In genomic region chr17:28455098-28455497, GRCm38 (mm10) we compare ENCODE assay signal across 9 mouse cellular contexts.
A peak's percentile ranks its signal among the peaks of the same experiment; 100 is the strongest.
DNase-seq lines count a peak whose midpoint lies in the region; TF ChIP-seq lines count a peak whose summit lies in the region.
"Had no signal": no experiment of that assay in that cellular context is flagged by ENCODE, and none has a peak within 500 bp of the region (broad histone marks: within the 10 kb centered on the region; RNA-seq: fewer than 3 reads in every experiment).

No protein-coding gene starts in this region.

- H3K4me1 ChIP-seq in CH12.LX (ENCODE audit: control insufficient read depth in 1 of 2, insufficient read depth in 2 of 2) = no peaks in the 10 kb centered on the region

- dilution Hi-C loops in CH12.LX (cut with MboI; ENCODE audit: extremely low pct_ligation_motif_present, extremely low pct_unique_long_range_greater_than_20kb, low sequenced_read_pairs) = no loop called here

- H3K9me3 ChIP-seq in CH12.LX (replicated peaks; ENCODE audit: low read length) = no peaks in the 10 kb centered on the region
- H3K9me3 ChIP-seq: embryonic facial prominence, embryonic 15.5 days had no signal

- H3K36me3 ChIP-seq in CH12.LX (replicated peaks in 1 of 2; ENCODE audit: control insufficient read depth in 1 of 2, insufficient read depth in 1 of 2, low read length in 1 of 2) = peaks cover 0 to 6% of the 10 kb centered on the region in 2 experiments
- H3K36me3 ChIP-seq: embryonic facial prominence, embryonic 15.5 days had no signal

- H3K4me2 ChIP-seq in CH12.LX (ENCODE audit: insufficient read depth, low read depth, poor library complexity, severe bottlenecking) = no peak overlapping the region
- H3K4me2 ChIP-seq: embryonic facial prominence, embryonic 15.5 days had no signal

- no peak for TF ChIP-seq POLR2A in CH12.LX (IDR thresholded peaks at IDR 0.05; ENCODE audit: low read depth, low read length)

- in situ Hi-C loops in CH12.LX (cut with MboI; ENCODE audit: low pct_ligation_motif_present, low pct_unique_long_range_greater_than_20kb, low sequenced_read_pairs) = no loop called here

- no peak overlapping the region for H3K9ac ChIP-seq in CH12.LX (ENCODE audit: insufficient read depth, low read depth)
- H3K9ac ChIP-seq: embryonic facial prominence, embryonic 15.5 days had no signal

- H3K27me3 ChIP-seq in CH12.LX (replicated peaks) = no peaks in the 10 kb centered on the region
- H3K27me3 ChIP-seq: embryonic facial prominence, embryonic 15.5 days had no signal

- TF ChIP-seq RAD21 in CH12.LX (IDR thresholded peaks at IDR 0.05; ENCODE audit: low read depth, low read length) = peak; percentile 29

- H3K27ac ChIP-seq in CH12.LX (ENCODE audit: insufficient read depth, low read depth) = no peak overlapping the region
- H3K27ac ChIP-seq: embryonic facial prominence, embryonic 15.5 days had no signal

- DNase-seq in kidney, adult 9 months = peak; percentile 77
- DNase-seq in kidney, adult 18-20 months = no peak
- peak; percentile 61 for DNase-seq in CH12.LX (ENCODE audit: extremely low read depth)
- DNase-seq in R1 (ENCODE audit: low read depth, low spot score) = peak; percentile 66
- DNase-seq in heart, postnatal 4 days = peak; percentile 68
- DNase-seq in spleen, postnatal 36 days (ENCODE audit: low spot score in 2 of 2) = peak; percentile 21 to 29
- DNase-seq in neural tube, embryonic 10.5 days (ENCODE audit: extremely low spot score, low spot score) = no peak
- no peak for DNase-seq in left cerebral cortex, adult 8-10 months (ENCODE audit: low spot score in 2 of 2)

- TF ChIP-seq EP300 in CH12.LX (IDR thresholded peaks at IDR 0.05; ENCODE audit: low read length) = no peak

- no peaks in the 10 kb centered on the region for H3K79me2 ChIP-seq in CH12.LX (replicated peaks; ENCODE audit: control insufficient read depth, extremely low read depth, insufficient read depth, poor library complexity, severe bottlenecking)

- peak; percentile 47 to 71; a peak in 3 of 4 replicates for TF ChIP-seq CTCF in CH12.LX (conservative IDR thresholded peaks at IDR 0.05 in 1 of 2, IDR thresholded peaks at IDR 0.05 in 1 of 2; ENCODE audit: low read depth in 2 of 2, low read length in 2 of 2)

- no peak overlapping the region for H3K4me3 ChIP-seq in CH12.LX (replicated peaks in 1 of 3; ENCODE audit: low read depth in 2 of 3, low read length in 2 of 3, poor library complexity in 1 of 3)
- H3K4me3 ChIP-seq: embryonic facial prominence, embryonic 15.5 days had no signal

TF ChIP-seq in CH12.LX, 34 proteins besides CTCF, POLR2A, EP300 and RAD21:
- no peak for TF ChIP-seq USF2 (conservative IDR thresholded peaks at IDR 0.05; ENCODE audit: low read depth, low read length)
- TF ChIP-seq IRF4 (IDR thresholded peaks at IDR 0.05; ENCODE audit: low read depth, low read length) = no peak
- peak; percentile 69 for TF ChIP-seq SMC3 (IDR thresholded peaks at IDR 0.05; ENCODE audit: low read depth, low read length)
- no peak for TF ChIP-seq SIN3A (IDR thresholded peaks at IDR 0.05; ENCODE audit: low read length)

Comparison
In these comparisons a context has a peak if more than half of its experiments do, and no peak if none do; other contexts are left out.
1. DNase-seq: peak in kidney, adult 9 months (single experiment), CH12.LX (single experiment), R1 (single experiment), heart, postnatal 4 days (single experiment) and spleen, postnatal 36 days (2 of 2); none in kidney, adult 18-20 months (single experiment), neural tube, embryonic 10.5 days (single experiment) and left cerebral cortex, adult 8-10 months (0 of 2).